Mouse (Mus musculus): ENCODE results near the gene Ntn1. TPM values are rescaled to one million over a fixed set of nuclear protein-coding genes. Genes with fewer than 3 reads are reported as not detected.

Ntn1 gene
- total RNA-seq, 2 experiments from 2014 or later: 6.9 to 10.9 TPM

- intact Hi-C loops (cut with DNase I; ENCODE audit: low total_unique reads): no loop called here
Observed at GRCm38 (mm10) chr11:68233469-68233965, 167.1 kb downstream of the Ntn1 start.

GRCm38 (mm10) chr11:68231558-68231957, 169.1 kb downstream of the Ntn1 start:
- intact Hi-C loops (cut with DNase I; ENCODE audit: low total_unique reads): no loop called here
- no peak for DNase-seq

More at GRCm38 (mm10) chr11:68233469-68233965, 167.1 kb downstream of the Ntn1 start:
- no peak for DNase-seq

GRCm38 (mm10) chr11:68228941-68229665, 171.5 kb downstream of the Ntn1 start:
- intact Hi-C loops (cut with DNase I; ENCODE audit: low total_unique reads): no loop called here
- DNase-seq: peak; percentile 57

- DNase-seq: no peak
- intact Hi-C loops (cut with DNase I; ENCODE audit: low total_unique reads): no loop called here
Observed at GRCm38 (mm10) chr11:68227837-68228236, 172.8 kb downstream of the Ntn1 start.

GRCm38 (mm10) chr11:68226654-68227057, 174.0 kb downstream of the Ntn1 start:
- intact Hi-C loops (cut with DNase I; ENCODE audit: low total_unique reads): no loop called here
- DNase-seq: no peak

GRCm38 (mm10) chr11:68223143-68223542, 177.5 kb downstream of the Ntn1 start:
- DNase-seq: no peak
- intact Hi-C loops (cut with DNase I; ENCODE audit: low total_unique reads): no loop called here

- no peak for DNase-seq
- intact Hi-C loops (cut with DNase I; ENCODE audit: low total_unique reads): no loop called here
Observed at GRCm38 (mm10) chr11:68222209-68222608, 178.4 kb downstream of the Ntn1 start.

GRCm38 (mm10) chr11:68220733-68221132, 179.9 kb downstream of the Ntn1 start:
- intact Hi-C loops (cut with DNase I; ENCODE audit: low total_unique reads): no loop called here

GRCm38 (mm10) chr11:68216041-68216440, 184.6 kb downstream of the Ntn1 start:
- intact Hi-C loops (cut with DNase I; ENCODE audit: low total_unique reads): loop anchor here (10.0 kb wide), 1 partner anchor 211 kb away; no protein-coding TSS in a partner anchor
- no peak for DNase-seq

More at GRCm38 (mm10) chr11:68220733-68221132, 179.9 kb downstream of the Ntn1 start:
- DNase-seq: no peak

GRCm38 (mm10) chr11:68215206-68215912, 185.3 kb downstream of the Ntn1 start:
- intact Hi-C loops (cut with DNase I; ENCODE audit: low total_unique reads): loop anchor here (10.0 kb wide), 1 partner anchor 211 kb away; no protein-coding TSS in a partner anchor
- DNase-seq: no peak

GRCm38 (mm10) chr11:68214496-68215205, 186.0 kb downstream of the Ntn1 start:
- intact Hi-C loops (cut with DNase I; ENCODE audit: low total_unique reads): loop anchor here (5.0 to 10.0 kb wide), 3 partner anchors 193 to 1103 kb away; no protein-coding TSS in a partner anchor
- no peak for DNase-seq

GRCm38 (mm10) chr11:68213896-68214295, 186.7 kb downstream of the Ntn1 start:
- DNase-seq: no peak
- intact Hi-C loops (cut with DNase I; ENCODE audit: low total_unique reads): loop anchor here (5.0 to 10.0 kb wide), 3 partner anchors 193 to 1103 kb away; no protein-coding TSS in a partner anchor

- DNase-seq: peak; percentile 63
- intact Hi-C loops (cut with DNase I; ENCODE audit: low total_unique reads): loop anchor here (5.0 to 10.0 kb wide), 3 partner anchors 195 to 1105 kb away; no protein-coding TSS in a partner anchor
Observed at GRCm38 (mm10) chr11:68211924-68212578, 188.6 kb downstream of the Ntn1 start.

- intact Hi-C loops (cut with DNase I; ENCODE audit: low total_unique reads): loop anchor here (5.0 to 10.0 kb wide), 3 partner anchors 197 to 1107 kb away; no protein-coding TSS in a partner anchor
- no peak for DNase-seq
Observed at GRCm38 (mm10) chr11:68210714-68211113, 189.9 kb downstream of the Ntn1 start.

- intact Hi-C loops (cut with DNase I; ENCODE audit: low total_unique reads): no loop called here
Observed at GRCm38 (mm10) chr11:68209506-68209905, 191.1 kb downstream of the Ntn1 start.

GRCm38 (mm10) chr11:68208582-68208981, 192.0 kb downstream of the Ntn1 start:
- intact Hi-C loops (cut with DNase I; ENCODE audit: low total_unique reads): no loop called here
- no peak for DNase-seq

More at GRCm38 (mm10) chr11:68209506-68209905, 191.1 kb downstream of the Ntn1 start:
- DNase-seq: no peak

- DNase-seq: no peak
- intact Hi-C loops (cut with DNase I; ENCODE audit: low total_unique reads): no loop called here
Observed at GRCm38 (mm10) chr11:68208023-68208422, 192.6 kb downstream of the Ntn1 start.

GRCm38 (mm10) chr11:68205572-68206229, 194.9 kb downstream of the Ntn1 start:
- intact Hi-C loops (cut with DNase I; ENCODE audit: low total_unique reads): no loop called here
- no peak for DNase-seq
